ENCODE assay signal across 1 mouse cellular context in the genomic region with DNA sequence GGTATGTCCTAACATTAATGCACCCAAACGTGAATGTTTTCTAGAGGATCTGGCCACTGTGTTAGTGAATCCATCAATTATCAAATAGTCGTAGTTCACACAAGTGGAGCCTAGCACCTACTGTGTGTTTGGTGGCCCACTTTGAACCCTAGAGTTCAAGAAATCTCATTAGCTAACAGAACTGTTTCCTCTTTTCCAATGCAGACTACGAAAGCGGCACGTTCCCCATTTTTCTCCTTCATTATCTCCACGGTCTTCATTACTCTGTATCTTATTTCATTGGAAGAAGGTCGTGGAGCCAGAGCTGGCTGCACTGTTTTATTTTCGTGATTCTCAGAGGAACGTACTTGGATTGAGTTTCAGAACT.
TF ChIP-seq lines count a peak whose summit lies in the region.

No protein-coding gene starts in this region.

TF ChIP-seq in MEL, 35 proteins besides CTCF, POLR2A, EP300 and RAD21 (continued from another document):
- TF ChIP-seq BHLHE40 (IDR thresholded peaks at IDR 0.05; ENCODE audit: borderline replicate concordance, low read depth, low read length) (peak; percentile 61; the same call in 1 of the 2 replicates), MAX (IDR thresholded peaks at IDR 0.05; ENCODE audit: low read length) (no peak), SIN3A (IDR thresholded peaks at IDR 0.05; ENCODE audit: low read length) (no peak)
